Mouse (Mus musculus) ovary, adult 2 months (tissue): ENCODE measurements around the gene Dffb. TPM values are rescaled to one million over a fixed set of nuclear protein-coding genes. Genes with fewer than 3 reads are reported as not detected.

Experiments used
- polyA plus RNA-seq: library from polyadenylated mRNA; depleted of rRNA; stranded (reverse); fragments of >200 nt; gene quantifications from 2 replicates; pipeline ENCODE4 v1.2.3, GENCODE M21; 2012; rRNA removed

The Dffb gene
- 22.0 and 23.0 TPM in 2 replicates for polyA plus RNA-seq

DNA sequence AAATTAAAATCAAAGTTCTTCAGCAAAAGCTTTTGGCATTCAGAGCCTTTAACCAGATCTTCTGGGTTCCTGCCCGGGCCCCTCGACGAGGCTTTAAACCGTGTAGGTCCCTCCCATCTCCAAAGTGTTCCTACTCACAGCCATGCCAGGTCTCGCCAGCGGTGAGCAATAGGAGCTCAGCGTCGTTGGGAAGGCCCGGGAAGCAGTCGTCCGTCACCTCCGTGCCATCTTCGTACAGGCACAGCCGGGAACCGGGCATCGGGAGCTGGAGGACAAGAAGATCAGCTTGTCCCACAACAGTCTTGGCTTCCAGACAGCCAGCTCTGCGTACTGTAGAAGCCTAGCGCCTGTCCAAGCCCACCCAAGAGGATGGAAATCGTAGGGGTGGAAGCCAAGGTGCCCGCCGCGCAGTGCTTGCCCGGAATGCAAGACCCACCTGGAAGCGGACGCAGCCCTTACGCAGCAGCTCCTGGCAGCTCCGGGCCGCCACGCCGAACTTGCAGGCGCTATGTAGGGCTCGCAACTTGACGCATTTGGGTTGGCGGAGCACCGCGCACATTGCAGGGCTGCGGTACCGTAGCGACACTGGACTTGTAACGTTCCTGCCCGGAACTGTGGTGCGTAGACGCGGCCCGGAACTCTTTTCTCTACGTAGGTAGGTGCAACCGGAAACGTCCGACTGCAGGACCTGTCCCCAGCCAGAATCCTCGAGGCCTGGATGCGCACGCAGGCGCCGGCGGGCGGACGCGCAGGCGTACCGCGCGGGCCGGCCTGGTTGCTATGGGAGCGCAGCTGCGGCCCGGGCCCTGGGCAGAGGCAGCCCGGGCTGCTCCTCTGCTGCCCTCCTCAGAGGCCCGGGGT is at the start of gene Dffb, which contains the start of gene Cep104:
Dffb (minus strand) TSS at position 696 of the 861 bp plus-strand sequence.
Cep104 (plus strand) TSS at position 764 of the 861 bp plus-strand sequence.

GRCm38 (mm10) chr4:154011646-154012089 is 36.7 kb upstream of the Dffb start, which contains the start of gene Lrrc47:
Gene Lrrc47 (plus strand): TSS chr4:154011731.

GRCm38 (mm10) chr4:153956569-153957405 is 18.1 kb downstream of the Dffb start, which contains the start of gene A430005L14Rik:
Gene A430005L14Rik (plus strand): TSS chr4:153957237.

Other genes starting within 250 kb of the Dffb start
- gene A430005L14Rik, start 17.9 kb downstream of the Dffb start, polyA plus RNA-seq: 58.1 and 69.9 TPM in 2 replicates
- gene Cep104, start 68 bp upstream of the Dffb start, polyA plus RNA-seq: 18.8 and 19.7 TPM in 2 replicates
- gene Lrrc47, start 36.6 kb upstream of the Dffb start, polyA plus RNA-seq: 127 and 143 TPM in 2 replicates
- 150 and 188 TPM in 2 replicates for gene Smim1, start 51.1 kb upstream of the Dffb start, polyA plus RNA-seq
- not detected in 2 replicates for gene Ccdc27, start 67.6 kb upstream of the Dffb start, polyA plus RNA-seq
- 9.7 and 9.9 TPM in 2 replicates for gene Trp73, start 165.1 kb upstream of the Dffb start, polyA plus RNA-seq
- gene Wrap73, start 167.2 kb upstream of the Dffb start, polyA plus RNA-seq: 43.3 and 45.2 TPM in 2 replicates
- 247 and 337 TPM in 2 replicates for gene Tprgl, start 185.5 kb upstream of the Dffb start, polyA plus RNA-seq
- 25.5 and 31.1 TPM in 2 replicates for gene Megf6, start 195.6 kb upstream of the Dffb start, polyA plus RNA-seq